Mouse (Mus musculus) testis, adult 2 months (tissue): Measurements from ENCODE around the gene Nfs1. TPM values are rescaled to one million over a fixed set of nuclear protein-coding genes. Genes with fewer than 3 reads are reported as not detected.
"Not testable (repeated sequence)": the region's sequence is repeated elsewhere in the genome, so short reads cannot be mapped to it uniquely, and the experiment has no call there.

Experiments
- H3K27ac ChIP-seq: fragments of 200-500 bp; 2 replicates; pipeline ENCODE4 v1.5.1; 2012; ENCODE audit warnings: low read depth, low read length; ENCODE audit not compliant: control insufficient read depth, insufficient read depth
- H3K27me3 ChIP-seq: fragments of 200-500 bp; 2 replicates; pipeline ENCODE4 v1.6.1; 2012; ENCODE audit warnings: mild to moderate bottlenecking, low read length, moderate library complexity; ENCODE audit not compliant: control insufficient read depth, insufficient read depth
- H3K36me3 ChIP-seq: fragments of 200-500 bp; 2 replicates; pipeline ENCODE4 v1.6.1; 2012; ENCODE audit warnings: mild to moderate bottlenecking, low read length; ENCODE audit not compliant: control insufficient read depth, insufficient read depth
- H3K4me1 ChIP-seq: fragments of 200-500 bp; 2 replicates; pipeline ENCODE4 v1.6.1; 2012; ENCODE audit warnings: low read length; ENCODE audit not compliant: control insufficient read depth, insufficient read depth
- H3K4me3 ChIP-seq: fragments of 200-500 bp; 2 replicates; pipeline ENCODE4 v1.5.1; 2012; ENCODE audit warnings: low read depth, mild to moderate bottlenecking, low read length, moderate library complexity, mixed read lengths; ENCODE audit not compliant: control insufficient read depth
- CTCF ChIP-seq: fragments of 200-500 bp; IDR thresholded peaks from 2 replicates; pipeline ENCODE4 v1.5.1; 2012; ENCODE audit warnings: low read depth, mild to moderate bottlenecking, inconsistent platforms, low read length, moderate library complexity; ENCODE audit not compliant: control insufficient read depth, insufficient read depth, insufficient replicate concordance
- POLR2A ChIP-seq: fragments of 200-500 bp; IDR thresholded peaks from 2 replicates; pipeline ENCODE4 v1.6.1; 2012; ENCODE audit warnings: low read depth, mild to moderate bottlenecking, inconsistent platforms, low read length, moderate library complexity; ENCODE audit not compliant: control insufficient read depth
- polyA plus RNA-seq: library from polyadenylated mRNA; depleted of rRNA; stranded (reverse); fragments of >200 nt; gene quantifications from 2 replicates; pipeline ENCODE4 v1.2.3, GENCODE M21; 2012; rRNA removed

The Nfs1 gene
- 42.0 and 42.8 TPM in 2 replicates for polyA plus RNA-seq

- H3K4me3 ChIP-seq = peak within 1 kb of the TSS; percentile 93
- H3K27ac ChIP-seq = peak within 1 kb of the TSS; percentile 82
- peaks cover 2% of the 10 kb centered on the region; the same call in 1 of the 2 replicates for H3K4me1 ChIP-seq
- no peaks in the 10 kb centered on the region; the same call in 1 of the 2 replicates for H3K36me3 ChIP-seq
- TF ChIP-seq POLR2A = peak; percentile 92
- TF ChIP-seq CTCF = no peak
- no peaks in the 10 kb centered on the region for H3K27me3 ChIP-seq
Measured at GRCm38 (mm10) chr2:156143953-156144724, at the start of gene Nfs1, which contains the start of gene Romo1. Gene Nfs1, minus strand, starts transcription at chr2:156144186. Gene Romo1, plus strand, starts transcription at chr2:156144039.

- H3K4me3 ChIP-seq = no peak overlapping the region
- no peak for TF ChIP-seq CTCF
- no peak for TF ChIP-seq POLR2A
- H3K36me3 ChIP-seq = no peaks in the 10 kb centered on the region
- H3K27me3 ChIP-seq = no peaks in the 10 kb centered on the region
- no peak overlapping the region for H3K27ac ChIP-seq
- peaks cover 7% of the 10 kb centered on the region for H3K4me1 ChIP-seq
Measured at GRCm38 (mm10) chr2:156193066-156193862, 49.3 kb upstream of the Nfs1 start.

- H3K36me3 ChIP-seq = no peaks in the 10 kb centered on the region
- peaks cover 5% of the 10 kb centered on the region for H3K4me1 ChIP-seq
- no peak overlapping the region for H3K4me3 ChIP-seq
- H3K27ac ChIP-seq = no peak overlapping the region
- no peaks in the 10 kb centered on the region for H3K27me3 ChIP-seq
- no peak for TF ChIP-seq CTCF
- no peak for TF ChIP-seq POLR2A
Measured at GRCm38 (mm10) chr2:156192068-156192467, 48.1 kb upstream of the Nfs1 start.

- Histone ChIP-seq H3K4me3 (no peak overlapping the region), H3K27ac (no peak overlapping the region), H3K4me1 (peaks cover 5% of the 10 kb centered on the region), H3K27me3 (no peaks in the 10 kb centered on the region), H3K36me3 (no peaks in the 10 kb centered on the region)
- TF ChIP-seq CTCF (no peak), POLR2A (no peak)
Measured at GRCm38 (mm10) chr2:156191540-156191939, 47.6 kb upstream of the Nfs1 start.

- peaks cover 5% of the 10 kb centered on the region for H3K4me1 ChIP-seq
- H3K27me3 ChIP-seq = no peaks in the 10 kb centered on the region
- H3K4me3 ChIP-seq = no peak overlapping the region
- H3K27ac ChIP-seq = peak overlapping the region; percentile 39; the same call in 1 of the 2 replicates
- TF ChIP-seq CTCF (no peak), POLR2A (no peak)
- H3K36me3 ChIP-seq = no peaks in the 10 kb centered on the region
Measured at GRCm38 (mm10) chr2:156190004-156190896, 46.3 kb upstream of the Nfs1 start.

- H3K27ac ChIP-seq = peak overlapping the region; percentile 25; the same call in 1 of the 2 replicates
- H3K27me3 ChIP-seq, H3K36me3 ChIP-seq, H3K4me1 ChIP-seq, H3K4me3 ChIP-seq: not testable (repeated sequence)
Measured at GRCm38 (mm10) chr2:156189241-156189640, 45.3 kb upstream of the Nfs1 start.
